Mouse (Mus musculus) hindbrain, postnatal 0 days (tissue): Measurements from ENCODE around the gene Gtf2ird1. TPM values are rescaled to one million over a fixed set of nuclear protein-coding genes. Genes with fewer than 3 reads are reported as not detected.
A peak's percentile ranks its signal among the peaks of the same experiment; 100 is the strongest.

Source experiments
- ATAC-seq: fragments of 200-750 bp; cut with Nextera tagmentation; 2 replicates; pipeline ENCODE4 v1.8.0; 2017; ENCODE audit warnings: mild to moderate bottlenecking, moderate TSS enrichment, moderate library complexity
- DNase-seq: peaks from one replicate; pipeline ENCODE4 v3.0.0-alpha.2; 2015; ENCODE audit warnings: low spot score
- H3K27ac ChIP-seq: fragments of 300-500 bp; sonication (generic); 2 replicates; pipeline ENCODE4 v1.5.1; 2014; ENCODE audit warnings: mild to moderate bottlenecking
- H3K27me3 ChIP-seq: fragments of 300-500 bp; sonication (generic); 2 replicates; pipeline ENCODE4 v1.6.1; 2014; ENCODE audit warnings: low read length, mixed read lengths; ENCODE audit not compliant: insufficient read depth
- H3K36me3 ChIP-seq: fragments of 300-500 bp; sonication (generic); 2 replicates; pipeline ENCODE4 v1.6.1; 2014; ENCODE audit warnings: low read length, mixed read lengths; ENCODE audit not compliant: insufficient read depth
- H3K4me1 ChIP-seq: fragments of 300-500 bp; sonication (generic); 2 replicates; pipeline ENCODE4 v1.6.1; 2014; ENCODE audit warnings: antibody characterized with exemption, low read length, mixed read lengths; ENCODE audit not compliant: insufficient read depth
- H3K4me2 ChIP-seq: fragments of 300-500 bp; sonication (generic); 2 replicates; pipeline ENCODE4 v1.6.1; 2014; ENCODE audit warnings: low read depth, mild to moderate bottlenecking, low read length, moderate library complexity, mixed read lengths
- H3K4me3 ChIP-seq: fragments of 300-500 bp; sonication (generic); 2 replicates; pipeline ENCODE4 v1.5.1; 2014; ENCODE audit warnings: low read length
- H3K9ac ChIP-seq: fragments of 300-500 bp; sonication (generic); replicated peaks from 2 replicates; pipeline ENCODE4 v1.6.1; 2014; ENCODE audit warnings: mild to moderate bottlenecking, low read length, moderate library complexity, mixed read lengths
- H3K9me3 ChIP-seq: fragments of 300-500 bp; sonication (generic); 2 replicates; pipeline ENCODE4 v1.6.1; 2016; ENCODE audit warnings: low read length, mixed read lengths
- CTCF ChIP-seq: IDR thresholded peaks from 2 replicates; pipeline ENCODE4 v1.5.1; 2016; ENCODE audit warnings: antibody characterized with exemption, control low read depth, low read depth
- WGBS: fragments of 180-500 bp; shearing (Covaris S2); extraction: QIAGEN DNeasy Blood & Tissue Kit; methylation state at CpG from one replicate; pipeline ENCODE4 v1.1.7; 2014; 5-methylcytosine and 5-hydroxymethylcytosine counted together
- polyA plus RNA-seq: library from polyadenylated mRNA; unstranded; fragments of >200 nt; fragmentation: Nextera tagmentation; extraction: Ambion mirVana; gene quantifications from 2 replicates; pipeline ENCODE4 v1.2.1, GENCODE M21; 2015
- total RNA-seq: library from RNA; depleted of rRNA; stranded (reverse); fragments of >200 nt; gene quantifications from 2 replicates; pipeline ENCODE4 v1.2.3, GENCODE M21; 2014

Gtf2ird1 gene
- total and polyA plus RNA-seq, 2 experiments from 2014 or later = 46.4 to 57.7 TPM

DNA sequence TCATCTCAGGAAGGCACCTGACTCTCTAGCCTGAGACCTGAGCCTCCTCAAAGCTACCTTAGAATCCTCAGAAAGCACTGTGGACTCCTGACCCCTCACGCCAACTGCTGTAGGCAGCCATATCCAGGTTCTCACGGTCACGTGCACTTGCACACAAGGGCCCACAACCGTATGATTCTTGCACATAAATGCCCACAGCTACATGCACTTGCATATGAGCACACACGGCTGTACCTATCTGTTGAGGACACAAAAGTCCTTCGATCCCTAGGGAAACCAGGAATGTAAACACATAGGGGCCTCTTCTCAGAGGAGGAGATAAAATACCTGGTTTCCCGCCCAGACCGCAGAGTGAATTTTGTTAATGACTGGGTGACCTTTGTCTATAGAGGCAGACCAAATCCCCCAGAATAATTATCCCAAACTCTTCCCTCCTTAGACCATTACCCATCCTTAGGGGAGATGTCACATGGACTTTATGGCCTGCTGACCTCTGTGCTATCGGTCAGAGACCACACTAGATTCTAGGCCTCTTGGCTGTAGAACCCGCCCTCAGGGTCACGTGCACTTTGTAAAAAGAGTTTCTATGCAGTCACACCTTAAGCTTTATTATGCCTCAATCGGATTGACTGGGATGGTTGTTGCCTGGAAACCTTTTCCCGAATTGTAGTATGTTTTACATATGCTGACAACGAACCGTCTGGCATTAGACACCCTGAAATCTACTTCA is 58.9 kb downstream of the Gtf2ird1 start:
- H3K27me3 ChIP-seq = no peaks in the 10 kb centered on the region
- no peak for TF ChIP-seq CTCF
- ATAC-seq (no peak), DNase-seq (no peak)
- H3K27ac ChIP-seq = no peak overlapping the region
- H3K4me1 ChIP-seq = no peaks in the 10 kb centered on the region
- no peak overlapping the region for H3K9ac ChIP-seq
- H3K4me3 ChIP-seq = no peak overlapping the region
- no peak overlapping the region for H3K4me2 ChIP-seq
- H3K36me3 ChIP-seq = peaks cover 74% of the 10 kb centered on the region
- no peaks in the 10 kb centered on the region for H3K9me3 ChIP-seq
- WGBS = 93% methylated on average over 15 of the region's 15 CpGs

DNA sequence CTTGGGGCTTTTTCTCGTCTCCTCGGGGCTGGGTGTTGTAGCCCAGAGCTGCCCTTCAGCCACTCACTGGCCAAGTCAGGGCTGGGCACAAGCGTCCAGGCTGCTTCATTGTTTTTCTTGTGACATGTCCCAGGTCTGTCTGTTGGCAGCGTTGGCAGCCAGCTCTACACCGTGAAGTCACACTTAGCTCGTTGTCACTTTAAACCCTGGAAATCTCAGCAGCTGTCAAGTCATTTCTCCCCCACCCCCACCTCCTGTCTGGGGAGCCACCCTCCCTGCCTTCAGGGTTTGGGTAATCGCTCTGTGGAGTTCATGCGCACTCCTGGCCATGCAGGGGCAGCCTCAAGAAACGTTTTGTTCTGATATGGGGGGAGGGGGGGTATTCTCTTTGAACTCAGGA is 60.0 kb downstream of the Gtf2ird1 start:
- 66% methylated on average over 9 of the region's 9 CpGs for WGBS

GRCm38 (mm10) chr5:134394624-134395023 is 61.9 kb downstream of the Gtf2ird1 start:
- TF ChIP-seq CTCF = no peak
- Histone ChIP-seq H3K4me3 (no peak overlapping the region), H3K27ac (no peak overlapping the region), H3K9me3 (no peaks in the 10 kb centered on the region), H3K36me3 (peaks cover 65% of the 10 kb centered on the region), H3K4me1 (no peaks in the 10 kb centered on the region), H3K27me3 (no peaks in the 10 kb centered on the region), H3K4me2 (no peak overlapping the region), H3K9ac (no peak overlapping the region)
- ATAC-seq = peak; percentile 18; the same call in 1 of the 2 replicates
- no peak for DNase-seq
- WGBS = 54% methylated on average over 10 of the region's 10 CpGs

More for the DNA sequence above, 60.0 kb downstream of the Gtf2ird1 start:
- no peaks in the 10 kb centered on the region for H3K9me3 ChIP-seq
- no peak overlapping the region for H3K9ac ChIP-seq
- H3K27ac ChIP-seq = no peak overlapping the region
- TF ChIP-seq CTCF = no peak
- no peak for DNase-seq
- H3K4me2 ChIP-seq = no peak overlapping the region
- H3K4me1 ChIP-seq = no peaks in the 10 kb centered on the region
- peaks cover 70% of the 10 kb centered on the region for H3K36me3 ChIP-seq
- no peak for ATAC-seq
- no peaks in the 10 kb centered on the region for H3K27me3 ChIP-seq
- H3K4me3 ChIP-seq = no peak overlapping the region

GRCm38 (mm10) chr5:134393624-134394023 is 62.9 kb downstream of the Gtf2ird1 start:
- no peak for TF ChIP-seq CTCF
- 87% methylated on average over 6 of the region's 6 CpGs for WGBS
- Histone ChIP-seq H3K4me3 (no peak overlapping the region), H3K4me2 (no peak overlapping the region), H3K9ac (no peak overlapping the region), H3K27ac (no peak overlapping the region), H3K9me3 (no peaks in the 10 kb centered on the region), H3K27me3 (no peaks in the 10 kb centered on the region), H3K4me1 (no peaks in the 10 kb centered on the region), H3K36me3 (peaks cover 60% of the 10 kb centered on the region)
- no peak for ATAC-seq
- DNase-seq = no peak

DNA sequence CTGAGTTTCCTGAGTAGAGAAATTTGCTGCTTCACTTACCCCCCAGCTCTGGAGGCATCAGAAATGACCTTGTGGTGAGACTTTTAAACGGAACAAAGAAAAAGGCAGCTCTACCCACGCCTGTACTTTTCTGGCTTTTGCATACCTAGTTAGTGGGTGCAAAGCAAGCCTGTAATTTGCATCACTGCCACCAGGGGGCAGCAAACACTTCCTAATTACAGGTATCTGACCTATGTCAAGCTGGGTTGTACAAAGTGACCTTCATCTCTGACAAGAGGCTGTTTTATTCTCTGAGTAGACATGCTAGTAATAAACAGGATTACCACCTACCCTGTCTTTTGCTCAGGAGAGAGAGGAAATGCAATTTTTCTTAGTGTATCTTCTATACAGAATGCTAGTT is 71.4 kb downstream of the Gtf2ird1 start:
- no peak overlapping the region for H3K9ac ChIP-seq
- DNase-seq (peak; percentile 86), ATAC-seq (no peak)
- no peaks in the 10 kb centered on the region for H3K4me1 ChIP-seq
- H3K4me3 ChIP-seq = no peak overlapping the region
- peaks cover 56% of the 10 kb centered on the region for H3K36me3 ChIP-seq
- no peaks in the 10 kb centered on the region for H3K27me3 ChIP-seq
- no peak overlapping the region for H3K4me2 ChIP-seq
- no peak overlapping the region for H3K27ac ChIP-seq
- peak; percentile 92 for TF ChIP-seq CTCF
- 73% methylated on average over 2 of the region's 2 CpGs for WGBS
- no peaks in the 10 kb centered on the region; the same call in 1 of the 2 replicates for H3K9me3 ChIP-seq

GRCm38 (mm10) chr5:134375256-134375655 is 81.3 kb downstream of the Gtf2ird1 start:
- DNase-seq = no peak
- Histone ChIP-seq H3K27me3 (no peaks in the 10 kb centered on the region), H3K9me3 (no peaks in the 10 kb centered on the region), H3K4me1 (no peaks in the 10 kb centered on the region), H3K4me2 (no peak overlapping the region), H3K4me3 (no peak overlapping the region), H3K9ac (no peak overlapping the region), H3K27ac (no peak overlapping the region; the same call in 1 of the 2 replicates), H3K36me3 (peaks cover 26% of the 10 kb centered on the region; the same call in 1 of the 2 replicates)
- no peak for ATAC-seq
- no peak for TF ChIP-seq CTCF
- 46% methylated on average over 1 of the region's 1 CpGs for WGBS

GRCm38 (mm10) chr5:134374546-134374945 is 82.0 kb downstream of the Gtf2ird1 start:
- ATAC-seq (peak; percentile 33; the same call in 1 of the 2 replicates), DNase-seq (no peak)
- Histone ChIP-seq H3K9me3 (no peaks in the 10 kb centered on the region), H3K4me1 (no peaks in the 10 kb centered on the region), H3K4me2 (no peak overlapping the region), H3K9ac (no peak overlapping the region), H3K27me3 (no peaks in the 10 kb centered on the region), H3K4me3 (no peak overlapping the region), H3K27ac (peak overlapping the region; percentile 42), H3K36me3 (peaks cover 20% of the 10 kb centered on the region; the same call in 1 of the 2 replicates)
- no peak for TF ChIP-seq CTCF
